Mouse (Mus musculus): ENCODE results near the gene Ppm1h. TPM values are rescaled to one million over a fixed set of nuclear protein-coding genes. Genes with fewer than 3 reads are reported as not detected.

Ppm1h gene
- polyA plus RNA-seq, 1 experiment from 2014 or later = 4.5 TPM

DNA sequence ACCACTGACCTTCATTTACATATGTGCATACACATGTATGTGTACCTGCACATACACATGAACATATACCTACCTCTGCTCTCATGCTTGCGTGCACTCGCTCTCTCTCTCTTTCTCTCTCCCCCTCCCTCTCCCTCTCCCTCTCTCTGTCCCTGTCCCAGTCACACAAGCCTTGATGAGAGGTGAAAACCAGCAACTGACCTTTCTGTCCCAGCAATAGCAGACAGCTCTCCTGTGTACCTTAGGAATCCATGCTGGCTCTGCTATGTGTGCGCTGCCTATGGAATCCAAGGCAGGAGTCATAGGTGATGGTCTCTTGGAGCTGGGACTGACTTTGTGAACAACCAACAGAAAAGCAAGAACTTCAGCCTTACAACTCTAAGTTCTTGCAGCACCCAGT, 53.6 kb downstream of the Ppm1h start:
- Histone ChIP-seq H3K9ac (no peak overlapping the region), H3K36me3 (no peaks in the 10 kb centered on the region), H3K4me3 (replicated peaks) (no peak overlapping the region), H3K4me2 (replicated peaks) (no peak overlapping the region), H3K4me1 (no peaks in the 10 kb centered on the region), H3K9me3 (replicated peaks) (no peaks in the 10 kb centered on the region), H3K27me3 (no peaks in the 10 kb centered on the region), H3K27ac (replicated peaks) (no peak overlapping the region)
- 94% methylated on average over 3 of the region's 3 CpGs for WGBS
- ATAC-seq (ENCODE audit: insufficient number of reproducible peaks, low FRiP score, low TSS enrichment, low read depth) = no peak

DNA sequence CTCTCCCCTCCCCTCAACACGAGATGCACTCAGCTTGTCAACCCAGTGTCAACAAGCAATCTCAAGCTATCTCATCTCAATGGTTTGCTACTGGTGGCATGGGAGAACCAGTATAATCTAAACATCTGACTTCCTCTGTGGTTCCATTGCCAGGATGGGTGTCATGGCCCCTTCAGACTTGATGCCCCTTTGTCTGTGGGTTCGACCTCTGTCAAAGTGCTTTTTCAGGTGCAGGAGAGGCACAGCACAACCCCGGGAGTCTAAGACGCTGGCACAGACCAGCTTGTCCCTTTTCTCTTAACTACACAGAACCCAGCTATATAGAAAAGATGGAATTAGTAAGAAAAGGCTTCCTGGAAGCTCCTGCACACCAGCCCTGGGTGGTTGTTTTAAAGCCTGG, 56.0 kb downstream of the Ppm1h start:
- no peak overlapping the region for H3K27ac ChIP-seq (replicated peaks)
- H3K9me3 ChIP-seq (replicated peaks) = no peaks in the 10 kb centered on the region
- ATAC-seq (ENCODE audit: insufficient number of reproducible peaks, low FRiP score, low TSS enrichment, low read depth) = no peak
- H3K9ac ChIP-seq = no peak overlapping the region
- 88% methylated on average over 4 of the region's 4 CpGs for WGBS
- H3K36me3 ChIP-seq = no peaks in the 10 kb centered on the region
- no peaks in the 10 kb centered on the region for H3K4me1 ChIP-seq
- H3K4me2 ChIP-seq (replicated peaks) = no peak overlapping the region
- H3K4me3 ChIP-seq (replicated peaks) = no peak overlapping the region
- H3K27me3 ChIP-seq = no peaks in the 10 kb centered on the region

DNA sequence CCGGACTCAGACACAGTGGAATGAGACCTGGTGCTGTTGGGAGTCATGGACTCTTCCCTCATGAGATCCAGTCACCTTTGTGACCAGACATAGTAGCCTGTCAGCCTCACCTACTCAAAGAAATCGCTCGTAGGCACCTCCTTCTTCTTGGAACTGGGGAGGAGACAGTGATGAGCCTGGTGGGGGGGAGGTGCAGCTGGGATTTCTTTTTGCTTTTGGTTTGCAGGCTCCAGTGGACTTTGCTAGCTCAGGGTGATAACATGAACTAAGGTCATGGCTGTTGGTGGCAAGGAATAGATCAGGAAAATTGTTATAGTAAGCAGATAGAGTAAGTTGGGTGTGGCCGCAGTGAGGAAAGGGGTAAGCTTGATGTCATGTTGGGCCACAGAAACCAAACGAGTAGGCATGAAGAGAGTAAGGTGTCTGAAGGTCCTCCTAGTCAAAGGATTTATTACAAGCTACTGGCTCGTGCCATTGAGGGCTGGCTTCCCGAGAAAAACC, 56.8 kb downstream of the Ppm1h start:
- H3K4me2 ChIP-seq (replicated peaks) = no peak overlapping the region
- no peak overlapping the region for H3K4me3 ChIP-seq (replicated peaks)
- H3K36me3 ChIP-seq = no peaks in the 10 kb centered on the region
- H3K27me3 ChIP-seq = no peaks in the 10 kb centered on the region
- no peaks in the 10 kb centered on the region for H3K9me3 ChIP-seq (replicated peaks)
- no peak for ATAC-seq (ENCODE audit: insufficient number of reproducible peaks, low FRiP score, low TSS enrichment, low read depth)
- no peak overlapping the region for H3K9ac ChIP-seq
- H3K4me1 ChIP-seq = no peaks in the 10 kb centered on the region
- 89% methylated on average over 7 of the region's 7 CpGs for WGBS
- no peak overlapping the region for H3K27ac ChIP-seq (replicated peaks)

DNA sequence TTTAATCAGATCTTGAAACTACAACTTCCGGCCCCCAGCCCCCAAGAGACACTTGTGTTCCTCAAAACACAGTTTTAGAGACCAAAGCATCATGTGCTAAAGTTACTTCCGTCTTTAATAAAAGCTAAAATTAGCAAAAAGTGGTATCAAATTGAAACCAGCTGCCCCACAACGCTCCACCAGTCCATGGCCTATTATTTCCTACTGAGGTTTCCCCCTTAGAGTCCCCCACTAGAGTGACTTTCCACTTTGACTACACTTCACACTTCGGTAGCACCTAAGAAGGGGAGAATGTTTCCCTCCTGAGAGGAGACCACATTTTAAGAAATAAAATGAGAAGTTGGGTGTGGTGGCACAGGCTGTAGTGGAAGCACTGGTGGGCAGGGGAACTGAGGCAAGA, 58.3 kb downstream of the Ppm1h start:
- H3K4me1 ChIP-seq = no peaks in the 10 kb centered on the region
- ATAC-seq (ENCODE audit: insufficient number of reproducible peaks, low FRiP score, low TSS enrichment, low read depth) = no peak
- 37% methylated on average over 4 of the region's 4 CpGs for WGBS
- no peak overlapping the region for H3K9ac ChIP-seq
- no peak overlapping the region for H3K4me2 ChIP-seq (replicated peaks)
- H3K27me3 ChIP-seq = no peaks in the 10 kb centered on the region
- no peak overlapping the region for H3K4me3 ChIP-seq (replicated peaks)
- no peaks in the 10 kb centered on the region for H3K9me3 ChIP-seq (replicated peaks)
- no peak overlapping the region for H3K27ac ChIP-seq (replicated peaks)
- no peaks in the 10 kb centered on the region for H3K36me3 ChIP-seq

DNA sequence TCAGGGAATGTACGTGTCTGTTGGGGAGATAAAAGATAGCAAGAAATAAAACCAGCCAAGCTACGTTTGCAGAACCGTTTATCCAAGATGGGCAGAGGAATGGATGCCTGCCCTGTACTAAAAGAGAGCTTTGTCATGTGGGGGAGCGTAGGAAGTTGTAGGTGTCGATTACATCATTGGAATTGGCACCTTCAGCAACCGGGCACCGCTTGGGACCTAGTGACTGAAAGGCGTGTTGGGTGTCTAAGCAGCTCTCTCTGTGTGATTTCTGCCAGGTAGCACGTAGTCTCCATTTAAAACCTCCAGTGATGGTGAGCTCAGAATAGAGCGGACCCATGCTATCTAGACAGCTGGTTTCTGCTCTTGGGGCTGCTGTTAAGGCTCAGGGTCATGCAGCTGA, 60.0 kb downstream of the Ppm1h start:
- H3K9me3 ChIP-seq (replicated peaks) = no peaks in the 10 kb centered on the region
- no peak overlapping the region for H3K9ac ChIP-seq
- no peak overlapping the region for H3K4me2 ChIP-seq (replicated peaks)
- H3K4me1 ChIP-seq = no peaks in the 10 kb centered on the region
- H3K27ac ChIP-seq (replicated peaks) = no peak overlapping the region
- 77% methylated on average over 10 of the region's 10 CpGs for WGBS
- H3K4me3 ChIP-seq (replicated peaks) = no peak overlapping the region
- H3K36me3 ChIP-seq = no peaks in the 10 kb centered on the region
- no peak for ATAC-seq (ENCODE audit: insufficient number of reproducible peaks, low FRiP score, low TSS enrichment, low read depth)
- no peaks in the 10 kb centered on the region for H3K27me3 ChIP-seq

DNA sequence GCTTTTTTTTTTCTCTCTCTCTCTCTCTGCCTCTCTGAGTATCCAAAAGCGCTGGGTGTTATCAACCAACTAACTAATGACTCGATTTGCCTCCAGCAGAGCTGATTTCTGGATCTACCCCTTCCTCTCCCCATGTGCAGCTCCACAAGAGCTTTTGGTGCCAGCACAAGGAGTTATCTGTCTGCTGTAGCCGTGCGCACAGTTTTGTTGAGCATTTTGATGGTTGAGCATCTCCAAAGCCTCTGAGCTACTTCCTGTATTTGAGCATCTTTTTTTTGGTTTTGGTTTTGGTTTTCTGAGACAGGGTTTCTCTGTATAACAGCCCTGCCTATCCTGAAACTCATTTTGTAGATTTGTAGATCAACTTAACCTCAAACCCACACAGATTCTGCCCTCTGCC, 60.5 kb downstream of the Ppm1h start:
- H3K9me3 ChIP-seq (replicated peaks) = no peaks in the 10 kb centered on the region
- H3K4me1 ChIP-seq = no peaks in the 10 kb centered on the region
- no peak overlapping the region for H3K4me2 ChIP-seq (replicated peaks)
- 90% methylated on average over 4 of the region's 4 CpGs for WGBS
- H3K4me3 ChIP-seq (replicated peaks) = no peak overlapping the region
- H3K27ac ChIP-seq (replicated peaks) = no peak overlapping the region
- no peak for ATAC-seq (ENCODE audit: insufficient number of reproducible peaks, low FRiP score, low TSS enrichment, low read depth)
- no peaks in the 10 kb centered on the region for H3K36me3 ChIP-seq
- no peaks in the 10 kb centered on the region for H3K27me3 ChIP-seq
- H3K9ac ChIP-seq = no peak overlapping the region

DNA sequence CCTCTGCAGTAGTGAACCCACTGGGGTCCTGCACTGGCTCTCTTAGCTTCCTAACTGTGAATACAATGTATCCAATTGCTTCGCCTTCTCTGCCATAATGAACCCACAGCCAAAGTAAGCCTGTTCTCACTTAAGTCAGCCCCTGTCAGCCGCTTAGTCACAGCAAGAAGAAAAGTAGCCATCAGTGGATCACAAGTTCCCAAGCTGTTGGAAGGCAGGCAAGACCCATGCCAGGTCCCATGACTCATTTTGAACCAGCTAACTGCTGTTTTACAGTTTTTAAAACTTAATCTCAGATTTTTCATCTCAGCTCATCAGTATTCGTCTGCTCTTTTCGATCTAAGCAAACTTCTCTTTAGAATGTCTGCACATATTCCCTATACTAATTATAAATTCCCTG, 61.6 kb downstream of the Ppm1h start:
- 59% methylated on average over 4 of the region's 4 CpGs for WGBS
- no peak overlapping the region for H3K4me2 ChIP-seq (replicated peaks)

DNA sequence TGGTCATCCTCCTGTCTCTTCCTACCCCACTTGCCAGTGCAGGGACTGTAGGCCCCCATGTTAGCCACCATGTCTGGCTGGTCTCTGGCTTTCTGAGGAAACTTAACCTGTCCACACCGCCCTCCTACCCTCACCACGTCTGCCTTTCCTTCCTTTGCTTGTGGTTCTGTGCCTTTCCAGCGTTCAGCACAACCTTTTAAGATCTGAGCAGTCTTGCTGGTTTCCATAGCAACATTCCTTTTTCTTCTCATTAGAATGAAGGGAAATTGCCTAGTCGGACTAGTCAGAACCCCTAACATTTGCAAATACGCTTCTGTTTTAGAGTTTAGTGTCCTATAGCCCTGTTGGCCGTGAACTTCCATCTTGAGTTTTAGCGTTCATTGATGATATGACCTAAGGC, 62.6 kb downstream of the Ppm1h start:
- H3K4me1 ChIP-seq = no peaks in the 10 kb centered on the region
- 74% methylated on average over 7 of the region's 7 CpGs for WGBS
- no peak for ATAC-seq (ENCODE audit: insufficient number of reproducible peaks, low FRiP score, low TSS enrichment, low read depth)
- H3K9ac ChIP-seq = no peak overlapping the region
- H3K27me3 ChIP-seq = no peaks in the 10 kb centered on the region
- H3K9me3 ChIP-seq (replicated peaks) = no peaks in the 10 kb centered on the region
- H3K4me2 ChIP-seq (replicated peaks) = no peak overlapping the region
- no peak overlapping the region for H3K4me3 ChIP-seq (replicated peaks)
- H3K27ac ChIP-seq (replicated peaks) = no peak overlapping the region
- H3K36me3 ChIP-seq = no peaks in the 10 kb centered on the region

More for the DNA sequence above, 61.6 kb downstream of the Ppm1h start:
- no peak overlapping the region for H3K4me3 ChIP-seq (replicated peaks)
- no peaks in the 10 kb centered on the region for H3K27me3 ChIP-seq
- no peak overlapping the region for H3K27ac ChIP-seq (replicated peaks)
- no peaks in the 10 kb centered on the region for H3K4me1 ChIP-seq
- no peaks in the 10 kb centered on the region for H3K9me3 ChIP-seq (replicated peaks)
- no peak for ATAC-seq (ENCODE audit: insufficient number of reproducible peaks, low FRiP score, low TSS enrichment, low read depth)
- no peak overlapping the region for H3K9ac ChIP-seq
- no peaks in the 10 kb centered on the region for H3K36me3 ChIP-seq

DNA sequence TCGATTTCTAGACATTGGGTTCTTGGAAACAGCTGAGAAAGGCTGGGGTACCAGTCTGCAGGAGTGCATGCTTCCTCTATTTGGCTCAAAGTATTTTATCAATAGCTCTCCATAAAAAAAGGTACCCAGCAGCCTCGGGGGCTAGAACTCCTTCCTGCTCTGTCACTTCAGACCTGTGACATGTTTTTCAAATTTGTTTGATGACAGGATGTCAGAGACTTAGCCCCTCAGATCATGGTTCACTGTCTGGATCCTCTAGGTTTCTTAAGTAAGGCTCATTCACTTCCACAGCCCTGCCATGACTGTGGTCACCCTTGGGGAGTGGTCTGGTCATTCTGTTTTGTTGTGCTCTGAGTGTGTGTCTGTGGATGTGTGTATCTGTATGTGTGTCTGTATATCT, 63.6 kb downstream of the Ppm1h start:
- no peak overlapping the region for H3K4me2 ChIP-seq (replicated peaks)
- H3K4me1 ChIP-seq = no peaks in the 10 kb centered on the region
- no peak overlapping the region for H3K9ac ChIP-seq
- no peaks in the 10 kb centered on the region for H3K9me3 ChIP-seq (replicated peaks)
- ATAC-seq (ENCODE audit: insufficient number of reproducible peaks, low FRiP score, low TSS enrichment, low read depth) = no peak
- H3K36me3 ChIP-seq = no peaks in the 10 kb centered on the region
- no peak overlapping the region for H3K4me3 ChIP-seq (replicated peaks)
- WGBS = 57% methylated on average over 2 of the region's 2 CpGs
- no peak overlapping the region for H3K27ac ChIP-seq (replicated peaks)
- no peaks in the 10 kb centered on the region for H3K27me3 ChIP-seq

DNA sequence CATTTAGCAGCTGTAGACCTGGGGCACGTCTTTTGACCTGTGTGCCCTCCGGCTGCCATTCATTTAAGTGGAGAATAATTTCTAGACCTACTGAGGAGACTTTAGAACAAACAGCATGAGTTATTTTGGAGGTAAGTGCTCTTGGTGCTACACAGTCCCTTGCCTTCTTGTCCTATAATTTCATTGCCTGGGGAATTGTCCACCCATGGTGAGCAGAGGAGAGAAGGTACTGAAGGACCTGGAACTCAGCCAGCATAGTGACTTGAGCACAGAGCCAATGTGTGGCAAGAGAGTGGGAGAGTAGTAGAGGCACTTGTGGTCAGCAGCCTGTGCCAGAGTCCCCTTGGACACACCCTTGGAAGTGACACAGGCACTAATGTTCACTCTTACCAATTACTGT, 64.8 kb downstream of the Ppm1h start:
- no peak overlapping the region for H3K4me3 ChIP-seq (replicated peaks)
- H3K4me2 ChIP-seq (replicated peaks) = no peak overlapping the region
- H3K4me1 ChIP-seq = no peaks in the 10 kb centered on the region
- WGBS = 86% methylated on average over 2 of the region's 2 CpGs
- H3K27me3 ChIP-seq = no peaks in the 10 kb centered on the region
- ATAC-seq (ENCODE audit: insufficient number of reproducible peaks, low FRiP score, low TSS enrichment, low read depth) = no peak
- H3K9me3 ChIP-seq (replicated peaks) = no peaks in the 10 kb centered on the region
- H3K36me3 ChIP-seq = no peaks in the 10 kb centered on the region
- H3K27ac ChIP-seq (replicated peaks) = no peak overlapping the region
- no peak overlapping the region for H3K9ac ChIP-seq

DNA sequence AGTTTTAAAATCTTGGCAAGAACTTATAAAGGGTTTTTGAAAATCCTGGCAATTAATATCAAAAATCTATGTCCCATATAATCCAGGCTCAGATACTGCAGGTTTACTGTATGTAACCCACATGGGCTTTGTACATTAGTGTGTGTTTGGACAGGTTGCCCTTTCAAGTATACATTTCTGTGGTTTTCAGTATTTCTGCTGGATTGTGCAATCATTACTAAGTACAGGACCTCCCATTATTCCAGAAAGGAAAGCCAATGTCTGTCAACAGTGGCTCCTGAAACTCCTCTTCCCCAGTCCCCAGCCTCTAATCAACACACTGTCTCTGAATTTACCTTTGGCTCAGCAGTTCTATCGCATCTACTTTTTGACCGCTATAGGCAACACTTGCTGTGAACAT, 66.4 kb downstream of the Ppm1h start:
- no peak overlapping the region for H3K27ac ChIP-seq (replicated peaks)

DNA sequence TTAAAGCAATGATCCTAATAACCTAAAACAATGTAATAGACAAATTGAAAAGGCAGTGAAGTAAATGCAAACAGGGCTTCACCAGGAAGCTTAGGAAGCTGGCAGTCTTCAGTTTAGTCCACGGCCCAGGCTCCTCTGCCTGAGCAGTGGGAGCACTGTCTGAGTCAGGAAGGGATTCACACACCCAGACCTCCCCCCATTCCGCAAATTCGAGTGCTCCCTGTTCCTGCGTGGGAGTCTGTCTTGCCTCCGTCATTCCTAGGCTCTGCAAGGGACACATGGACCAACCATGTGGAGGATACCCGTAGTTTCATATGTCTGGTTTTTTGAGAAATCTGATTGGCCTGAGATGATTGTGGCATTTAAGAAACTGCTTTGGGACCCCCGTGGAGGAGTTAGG, 67.6 kb downstream of the Ppm1h start:
- no peak for ATAC-seq (ENCODE audit: insufficient number of reproducible peaks, low FRiP score, low TSS enrichment, low read depth)
- H3K9ac ChIP-seq = no peak overlapping the region
- no peak overlapping the region for H3K4me3 ChIP-seq (replicated peaks)
- no peaks in the 10 kb centered on the region for H3K9me3 ChIP-seq (replicated peaks)
- H3K36me3 ChIP-seq = no peaks in the 10 kb centered on the region
- H3K27me3 ChIP-seq = no peaks in the 10 kb centered on the region
- no peaks in the 10 kb centered on the region for H3K4me1 ChIP-seq
- 69% methylated on average over 7 of the region's 7 CpGs for WGBS
- H3K27ac ChIP-seq (replicated peaks) = no peak overlapping the region
- H3K4me2 ChIP-seq (replicated peaks) = no peak overlapping the region

More for the DNA sequence above, 66.4 kb downstream of the Ppm1h start:
- no peak overlapping the region for H3K4me3 ChIP-seq (replicated peaks)
- no peaks in the 10 kb centered on the region for H3K27me3 ChIP-seq
- H3K9ac ChIP-seq = no peak overlapping the region
- no peaks in the 10 kb centered on the region for H3K9me3 ChIP-seq (replicated peaks)
- no peaks in the 10 kb centered on the region for H3K4me1 ChIP-seq
- no peak overlapping the region for H3K4me2 ChIP-seq (replicated peaks)
- 91% methylated on average over 2 of the region's 2 CpGs for WGBS
- no peak for ATAC-seq (ENCODE audit: insufficient number of reproducible peaks, low FRiP score, low TSS enrichment, low read depth)
- H3K36me3 ChIP-seq = no peaks in the 10 kb centered on the region
